Mouse (Mus musculus) heart, adult 9 months (tissue): ENCODE data around the gene Gm9.
"Not testable (repeated sequence)": the region's sequence is repeated elsewhere in the genome, so short reads cannot be mapped to it uniquely, and the experiment has no call there.

Experiments
- DNase-seq, 2 experiments: peaks; one replicate each; pipeline ENCODE4 v3.0.0; 2022; ENCODE audit warnings: low spot score in 2 of 2

The Gm9 gene

GRCm38 (mm10) chrX:37210941-37211340 is at the start of gene Gm9:
Gene Gm9, minus strand, starts transcription at chrX:37211041.
- DNase-seq: no peak

- not testable (repeated sequence) for DNase-seq
Observed at GRCm38 (mm10) chrX:37249619-37250018, 38.8 kb upstream of the Gm9 start, which contains the start of gene Rhox3a. Gene Rhox3a, plus strand, starts transcription at chrX:37249919.

GRCm38 (mm10) chrX:37244676-37245075 is 33.8 kb upstream of the Gm9 start, which contains the start of gene Rhox2a:
Gene Rhox2a, plus strand, starts transcription at chrX:37244976.
- not testable (repeated sequence) for DNase-seq

GRCm38 (mm10) chrX:37222158-37222557 is 11.3 kb upstream of the Gm9 start, which contains the start of gene Rhox1:
Gene Rhox1, minus strand, starts transcription at chrX:37222258.
- DNase-seq: not testable (repeated sequence)

- no peak for DNase-seq
Observed at GRCm38 (mm10) chrX:37198676-37199075, 12.2 kb downstream of the Gm9 start.

- no peak for DNase-seq
Observed at GRCm38 (mm10) chrX:37191744-37192379, 19.0 kb downstream of the Gm9 start.

- peak; percentile 70 to 78 for DNase-seq
Observed at GRCm38 (mm10) chrX:37191105-37191743, 19.6 kb downstream of the Gm9 start, which contains the start of the genes Ndufa1 and Rnf113a1. Gene Ndufa1, minus strand, starts transcription at chrX:37191163. Gene Rnf113a1, plus strand, starts transcription at chrX:37191245.

- DNase-seq: no peak
Observed at GRCm38 (mm10) chrX:37190755-37191104, 20.1 kb downstream of the Gm9 start.

GRCm38 (mm10) chrX:37184401-37184800 is 26.4 kb downstream of the Gm9 start:
- DNase-seq: not testable (repeated sequence)

- DNase-seq: no peak
Observed at GRCm38 (mm10) chrX:37168742-37169141, 42.1 kb downstream of the Gm9 start, which contains the start of gene Akap14. Gene Akap14, minus strand, starts transcription at chrX:37168842.

- DNase-seq: peak; percentile 1 to 24
Observed at GRCm38 (mm10) chrX:37167085-37167484, 43.8 kb downstream of the Gm9 start.

- no peak for DNase-seq
Observed at GRCm38 (mm10) chrX:37163115-37163514, 47.7 kb downstream of the Gm9 start.

GRCm38 (mm10) chrX:37161169-37161568 is 49.7 kb downstream of the Gm9 start:
- DNase-seq: no peak
